Mouse (Mus musculus) limb, embryonic 11.5 days (tissue): ENCODE results near the gene Mdc1. TPM values are rescaled to one million over a fixed set of nuclear protein-coding genes. Genes with fewer than 3 reads are reported as not detected.
"Not testable (repeated sequence)": the region's sequence is repeated elsewhere in the genome, so short reads cannot be mapped to it uniquely, and the experiment has no call there.

Experiments used
- ATAC-seq: fragments of 200-750 bp; cut with Nextera tagmentation; 2 replicates; pipeline ENCODE4 v1.8.0; 2017; ENCODE audit warnings: low read depth; ENCODE audit not compliant: insufficient number of reproducible peaks, low FRiP score, low TSS enrichment
- DNase-seq: peaks from one replicate; pipeline ENCODE4 v3.0.0-alpha.2; 2015; ENCODE audit warnings: low spot score
- H3K27ac ChIP-seq: fragments of 300-500 bp; sonication (generic); replicated peaks from 2 replicates; pipeline ENCODE4 v1.5.1; 2014; ENCODE audit warnings: low read depth, mild to moderate bottlenecking, low read length
- H3K27me3 ChIP-seq: fragments of 300-500 bp; sonication (generic); 2 replicates; pipeline ENCODE4 v1.6.1; 2014; ENCODE audit warnings: mild to moderate bottlenecking, low read length, mixed read lengths; ENCODE audit not compliant: control insufficient read depth, insufficient read depth
- H3K36me3 ChIP-seq: fragments of 300-500 bp; sonication (generic); 2 replicates; pipeline ENCODE4 v1.6.1; 2014; ENCODE audit warnings: mild to moderate bottlenecking, low read length, moderate library complexity, mixed read lengths; ENCODE audit not compliant: control insufficient read depth, insufficient read depth
- H3K4me1 ChIP-seq: fragments of 300-500 bp; sonication (generic); 2 replicates; pipeline ENCODE4 v1.6.1; 2014; ENCODE audit warnings: low read length, mixed read lengths; ENCODE audit not compliant: control insufficient read depth, insufficient read depth
- H3K4me2 ChIP-seq: fragments of 300-500 bp; sonication (generic); 2 replicates; pipeline ENCODE4 v1.6.1; 2014; ENCODE audit warnings: low read depth, mild to moderate bottlenecking, moderate library complexity; ENCODE audit not compliant: severe bottlenecking
- H3K4me3 ChIP-seq: fragments of 300-500 bp; sonication (generic); 2 replicates; pipeline ENCODE4 v1.5.1; 2014; ENCODE audit warnings: low read depth, low read length
- H3K9ac ChIP-seq: fragments of 300-500 bp; sonication (generic); 2 replicates; pipeline ENCODE4 v1.6.1; 2014; ENCODE audit warnings: mild to moderate bottlenecking, low read length
- H3K9me3 ChIP-seq: fragments of 300-500 bp; sonication (generic); 2 replicates; pipeline ENCODE4 v1.6.1; 2016; ENCODE audit warnings: low read length; ENCODE audit not compliant: control insufficient read depth
- WGBS: fragments of 180-500 bp; shearing (Covaris S2); extraction: QIAGEN DNeasy Blood & Tissue Kit; methylation state at CpG from one replicate; pipeline ENCODE4 v1.1.7; 2014; 5-methylcytosine and 5-hydroxymethylcytosine counted together
- polyA plus RNA-seq: library from polyadenylated mRNA; unstranded; fragments of >200 nt; fragmentation: Nextera tagmentation; extraction: Ambion mirVana; gene quantifications from 2 replicates; pipeline ENCODE4 v1.2.1, GENCODE M21; 2014

Gene Mdc1
- polyA plus RNA-seq, 1 experiment from 2014 or later, result 20.7 TPM

DNA sequence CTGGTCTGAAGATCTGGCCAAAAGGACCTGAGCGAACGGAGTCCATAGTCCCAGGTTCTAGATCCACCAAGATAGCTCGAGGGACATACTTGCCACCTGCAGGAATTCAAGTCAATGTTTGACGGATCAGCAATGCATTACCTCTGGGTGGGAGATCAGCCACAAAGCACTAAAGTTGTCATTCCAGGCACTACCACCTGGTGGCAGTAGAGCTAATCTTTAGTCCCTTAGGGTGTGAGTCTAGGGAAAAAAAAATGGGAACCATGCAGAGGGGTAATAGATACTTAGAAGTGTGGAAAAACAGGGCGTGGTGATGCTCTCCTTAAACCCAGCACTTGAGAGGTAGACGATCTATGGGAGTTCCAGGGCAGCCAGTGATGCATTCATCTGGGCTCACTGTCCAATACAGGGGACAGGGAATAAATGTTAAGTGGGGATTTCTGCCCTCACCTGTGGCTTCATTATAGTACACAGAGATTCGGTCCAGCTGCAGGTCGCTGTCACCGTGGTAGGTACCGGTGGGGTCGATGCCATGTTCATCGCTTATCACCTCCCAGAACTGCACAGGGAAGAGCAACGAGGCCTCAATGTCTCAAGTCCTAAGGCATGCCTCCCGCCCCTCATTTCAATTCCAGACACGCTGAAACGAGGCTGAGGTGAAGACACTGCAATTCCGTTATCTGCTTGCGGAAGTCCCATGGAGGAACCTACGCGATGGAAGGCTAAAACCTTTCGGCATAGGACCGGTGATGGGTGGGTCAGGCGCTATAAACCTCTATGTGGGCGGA, 4.9 kb upstream of the Mdc1 start:
- H3K9me3 ChIP-seq, result no peaks in the 10 kb centered on the region
- peaks cover 26% of the 10 kb centered on the region for H3K36me3 ChIP-seq
- peak overlapping the region; percentile 99 for H3K9ac ChIP-seq
- H3K4me1 ChIP-seq, result peaks cover 16% of the 10 kb centered on the region
- ATAC-seq, result no peak
- H3K27ac ChIP-seq, result peak overlapping the region; percentile 96; the same call in 1 of the 2 replicates
- peak overlapping the region; percentile 73 for H3K4me2 ChIP-seq
- H3K4me3 ChIP-seq, result peak overlapping the region; percentile 60
- H3K27me3 ChIP-seq, result no peaks in the 10 kb centered on the region
- DNase-seq, result peak; percentile 88
- WGBS, result 9% methylated on average over 24 of the region's 24 CpGs

DNA sequence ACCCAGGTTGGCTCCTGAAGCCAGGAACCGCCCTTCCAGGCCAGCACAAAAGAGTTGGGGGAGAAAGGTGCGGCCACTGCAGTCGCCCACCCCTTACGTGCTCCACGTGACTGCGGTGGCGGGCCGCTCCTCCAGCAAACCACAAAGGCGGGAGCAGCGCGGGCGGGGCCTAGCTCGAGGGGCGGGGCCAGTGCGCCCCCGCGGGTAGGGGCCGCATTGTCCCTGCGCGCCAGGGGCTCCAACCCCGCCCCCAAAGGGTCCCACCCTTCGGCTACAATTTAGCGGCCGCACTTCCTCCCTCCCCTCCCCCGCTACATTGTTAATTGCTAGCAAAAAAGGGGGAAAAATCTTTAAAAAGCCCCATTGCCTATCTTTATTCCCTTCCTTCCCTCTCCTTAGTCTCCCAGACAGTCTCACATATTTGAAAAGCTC, 4.3 kb upstream of the Mdc1 start:
- Histone ChIP-seq H3K27ac (peak overlapping the region; percentile 96), H3K9ac (peak overlapping the region; percentile 99), H3K4me1 (peaks cover 16% of the 10 kb centered on the region), H3K36me3 (peaks cover 26% of the 10 kb centered on the region), H3K4me2 (peak overlapping the region; percentile 73), H3K9me3 (no peaks in the 10 kb centered on the region), H3K27me3 (no peaks in the 10 kb centered on the region), H3K4me3 (peak overlapping the region; percentile 60)
- WGBS, result 0% methylated on average over 18 of the region's 25 CpGs
- ATAC-seq, result peak; percentile 23; the same call in 1 of the 2 replicates
- DNase-seq, result peak; percentile 97

DNA sequence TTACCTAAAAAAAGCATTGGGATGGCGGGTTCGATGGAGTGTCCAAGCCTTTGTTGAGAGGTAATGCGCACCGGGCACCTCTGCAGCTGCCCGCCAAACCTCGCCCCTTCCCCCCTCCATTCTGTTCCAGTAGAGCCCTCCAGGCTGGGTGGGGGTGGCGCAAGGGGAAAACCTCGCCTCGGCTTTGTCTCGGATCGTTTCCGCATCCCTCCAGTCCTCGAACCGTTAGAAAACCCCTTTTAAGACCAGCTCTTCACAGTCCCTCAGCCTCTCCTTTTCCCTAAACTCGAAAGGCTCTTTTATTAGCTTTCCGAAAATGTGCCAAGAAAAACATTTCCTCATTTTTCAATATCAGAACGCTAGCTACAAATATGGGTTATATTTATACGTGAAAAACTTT, 3.8 kb upstream of the Mdc1 start:
- Histone ChIP-seq H3K4me2 (0 out of 2 replicates have a peak overlapping the region, but pooled peaks have one; percentile 73), H3K36me3 (peaks cover 25% of the 10 kb centered on the region), H3K27me3 (no peaks in the 10 kb centered on the region), H3K4me3 (peak overlapping the region; percentile 60), H3K27ac (peak overlapping the region; percentile 96), H3K4me1 (peaks cover 16% of the 10 kb centered on the region), H3K9ac (peak overlapping the region; percentile 99), H3K9me3 (no peaks in the 10 kb centered on the region)
- under 1% methylated on average over 18 of the region's 18 CpGs for WGBS
- DNase-seq (peak; percentile 82), ATAC-seq (no peak)

DNA sequence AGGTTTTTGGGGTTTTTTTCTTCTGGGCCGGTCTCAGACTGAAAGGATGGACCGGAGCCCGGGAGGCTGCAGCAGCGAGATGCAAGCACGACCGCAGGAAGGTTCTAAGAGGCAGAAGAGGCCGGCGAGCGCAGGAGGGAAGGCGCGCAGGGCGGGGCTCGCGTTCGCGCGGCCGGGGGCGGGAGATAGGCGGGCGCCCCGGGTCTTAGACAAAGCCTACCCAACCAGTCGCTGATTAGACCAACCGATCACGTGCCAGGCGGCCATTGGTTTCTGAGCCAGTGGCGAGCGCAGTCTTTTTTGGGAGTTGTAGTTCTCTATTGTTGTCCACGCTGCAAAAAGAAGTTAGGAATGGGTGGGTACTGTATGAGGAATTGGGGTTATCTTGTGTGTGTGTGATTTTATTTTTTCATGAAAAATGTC, 3.2 kb upstream of the Mdc1 start, which contains the start of gene Tubb5:
Gene Tubb5, minus strand, starts transcription at position 185 of the 423 bp plus-strand sequence.
- WGBS, result under 1% methylated on average over 29 of the region's 29 CpGs
- H3K27me3 ChIP-seq, result no peaks in the 10 kb centered on the region
- ATAC-seq, result peak; percentile 71
- H3K4me3 ChIP-seq, result peak within 1 kb of the TSS; percentile 60
- DNase-seq, result peak; percentile 97
- peaks cover 21% of the 10 kb centered on the region for H3K36me3 ChIP-seq
- peak within 1 kb of the TSS; percentile 96 for H3K27ac ChIP-seq
- peak within 1 kb of the TSS; percentile 99 for H3K9ac ChIP-seq
- H3K9me3 ChIP-seq, result no peaks in the 10 kb centered on the region
- H3K4me1 ChIP-seq, result peaks cover 16% of the 10 kb centered on the region
- peak within 1 kb of the TSS; percentile 82 for H3K4me2 ChIP-seq

DNA sequence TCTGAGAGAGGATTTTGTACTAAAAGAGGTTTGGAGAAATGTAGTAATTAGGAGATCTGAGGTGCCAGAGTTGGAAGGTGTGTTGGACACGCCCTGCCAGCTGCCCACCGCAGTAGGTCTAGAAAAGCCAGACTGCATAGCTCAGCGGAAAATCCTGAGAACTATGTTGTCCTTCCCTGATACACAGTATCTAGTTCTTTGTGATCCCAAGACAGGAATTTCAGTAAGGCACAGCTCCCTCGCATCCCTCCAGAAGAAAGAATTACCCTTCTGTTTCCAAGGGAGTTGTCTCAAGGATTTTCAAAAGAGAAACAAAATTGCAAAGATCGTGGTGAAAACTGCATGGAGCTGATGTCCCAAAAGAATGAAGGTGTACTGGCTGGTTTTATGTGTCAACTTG, 2.7 kb upstream of the Mdc1 start:
- Histone ChIP-seq H3K36me3 (peaks cover 19% of the 10 kb centered on the region), H3K27me3 (no peaks in the 10 kb centered on the region), H3K4me2 (peak overlapping the region; percentile 82), H3K27ac (peak overlapping the region; percentile 80), H3K4me3 (peak overlapping the region; percentile 60), H3K9ac (peak overlapping the region; percentile 81), H3K4me1 (peaks cover 16% of the 10 kb centered on the region), H3K9me3 (no peaks in the 10 kb centered on the region)
- WGBS, result 2% methylated on average over 5 of the region's 5 CpGs
- peak; percentile 50 for DNase-seq
- ATAC-seq, result no peak

DNA sequence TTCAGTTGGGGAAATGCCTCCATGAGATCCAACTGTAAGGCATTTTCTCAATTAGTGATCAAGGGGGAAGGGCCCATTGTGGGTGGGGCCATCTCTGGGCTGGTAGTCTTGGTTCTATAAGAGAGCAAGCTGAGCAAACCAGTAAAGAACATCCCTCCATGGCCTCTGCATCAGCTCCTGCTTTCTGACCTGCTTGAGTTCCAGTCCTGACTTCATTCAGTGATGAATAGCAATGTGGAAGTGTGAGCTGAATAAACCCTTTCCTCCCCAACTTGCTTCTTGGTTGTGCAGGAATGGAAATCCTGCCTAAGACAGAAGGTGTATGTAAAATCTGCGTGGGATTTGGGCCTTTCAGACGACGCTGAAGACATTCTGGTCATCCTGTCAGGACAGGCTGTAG, 2.3 kb upstream of the Mdc1 start:
- 60% methylated on average over 3 of the region's 3 CpGs for WGBS
- Histone ChIP-seq H3K36me3 (peaks cover 17% of the 10 kb centered on the region), H3K27ac (peak overlapping the region; percentile 80), H3K9ac (peak overlapping the region; percentile 81; the same call in 1 of the 2 replicates), H3K4me2 (peak overlapping the region; percentile 82), H3K4me3 (peak overlapping the region; percentile 60), H3K4me1 (peaks cover 15% of the 10 kb centered on the region)
- DNase-seq, H3K9me3 ChIP-seq, ATAC-seq, H3K27me3 ChIP-seq: not testable (repeated sequence)

DNA sequence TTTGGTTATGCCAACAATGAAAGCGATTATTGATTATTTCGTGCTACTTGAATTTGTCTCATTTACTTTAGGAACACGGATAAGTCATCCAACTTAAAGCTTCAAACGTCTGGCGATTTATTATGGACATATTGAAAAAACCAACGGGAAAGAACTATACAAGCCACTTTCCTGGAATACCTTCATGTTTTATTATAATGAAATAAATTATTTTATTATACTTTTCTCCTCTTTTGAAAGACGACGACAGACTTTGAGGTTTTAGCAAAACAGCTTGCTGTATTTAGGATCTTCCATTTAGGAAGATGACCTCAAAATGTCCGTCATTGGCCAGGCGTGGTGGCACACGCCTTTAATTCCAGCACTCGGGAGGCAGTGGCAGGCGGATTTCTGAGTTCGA, 754 bp upstream of the Mdc1 start:
- no peak for DNase-seq
- no peaks in the 10 kb centered on the region for H3K9me3 ChIP-seq
- ATAC-seq, result no peak

DNA sequence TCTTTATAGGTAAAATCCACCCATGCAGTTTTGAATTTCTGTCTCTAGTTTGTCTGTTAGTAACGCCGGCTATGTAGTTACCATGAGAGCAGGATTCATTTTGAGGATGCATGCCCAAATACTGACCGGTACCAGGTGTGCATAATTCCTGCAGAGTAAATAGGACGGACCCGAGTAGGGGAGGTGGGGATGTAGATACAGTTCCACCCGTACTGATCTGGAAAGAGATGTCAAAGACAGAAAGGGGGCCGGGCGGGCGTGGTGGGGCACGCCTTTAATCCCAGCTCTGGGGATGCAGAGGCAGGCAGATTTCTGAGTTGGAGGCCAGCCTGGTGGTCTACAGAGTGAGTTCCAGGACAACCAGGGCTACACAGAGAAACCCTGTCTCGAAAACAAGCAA, 691 bp downstream of the Mdc1 start:
- Histone ChIP-seq H3K9me3 (no peaks in the 10 kb centered on the region), H3K4me2 (peak overlapping the region; percentile 56), H3K36me3 (peaks cover 5% of the 10 kb centered on the region; the same call in 1 of the 2 replicates), H3K27ac (peak overlapping the region; percentile 83), H3K4me3 (peak overlapping the region; percentile 42), H3K9ac (peak overlapping the region; percentile 72), H3K4me1 (no peaks in the 10 kb centered on the region), H3K27me3 (no peaks in the 10 kb centered on the region)
- no peak for DNase-seq
- 15% methylated on average over 11 of the region's 11 CpGs for WGBS
- no peak for ATAC-seq

More for the DNA sequence above, 754 bp upstream of the Mdc1 start:
- H3K9ac ChIP-seq, result no peak overlapping the region
- peaks cover 6% of the 10 kb centered on the region for H3K4me1 ChIP-seq
- H3K4me2 ChIP-seq, result peak overlapping the region; percentile 43; the same call in 1 of the 2 replicates
- no peak overlapping the region for H3K27ac ChIP-seq
- H3K4me3 ChIP-seq, result 0 out of 2 replicates have a peak overlapping the region, but pooled peaks have one; percentile 18
- H3K27me3 ChIP-seq, result no peaks in the 10 kb centered on the region
- WGBS, result 57% methylated on average over 14 of the region's 14 CpGs
- H3K36me3 ChIP-seq, result peaks cover 8% of the 10 kb centered on the region
